Mouse (Mus musculus): ENCODE results near the gene Zscan4b. TPM values are rescaled to one million over a fixed set of nuclear protein-coding genes. Genes with fewer than 3 reads are reported as not detected.
"Not testable (repeated sequence)": the region's sequence is repeated elsewhere in the genome, so short reads cannot be mapped to it uniquely, and the experiment has no call there.

Gene Zscan4b
- not detected for total RNA-seq (2021)
- long read RNA-seq, experiment 1: 0 reads
- long read RNA-seq, experiment 2: 0 reads

GRCm38 (mm10) chr7:10904950-10905349, at the start of gene Zscan4b:
Gene Zscan4b, minus strand, starts transcription at chr7:10905050.
- intact Hi-C loops (cut with DNase I); DNase-seq: not testable (repeated sequence)

Other genes starting within 250 kb of the Zscan4b start
- gene Nlrp4b, start 217.3 kb downstream of the Zscan4b start, total RNA-seq (2021): not detected
- gene Vmn1r71, start 150.7 kb downstream of the Zscan4b start, total RNA-seq (2021): not detected
- gene Zscan4c, start 100.7 kb upstream of the Zscan4b start, total RNA-seq (2021): not detected
- not detected for gene Zscan4-ps1, start 164.6 kb upstream of the Zscan4b start, total RNA-seq (2021)

Data from heart, postnatal 14 days (tissue).